Mouse (Mus musculus) kidney, adult 2 months (tissue): ENCODE results near the gene Dbh.

Experiments used
- CTCF ChIP-seq: fragments of 200-500 bp; conservative IDR thresholded peaks from 2 replicates; pipeline ENCODE4 v1.5.1; 2011; ENCODE audit warnings: low read depth, mild to moderate bottlenecking, control low read depth, low read length, moderate library complexity, mixed read lengths; ENCODE audit not compliant: insufficient read depth, insufficient read length
- POLR2A ChIP-seq: fragments of 200-500 bp; IDR thresholded peaks from one replicate; pipeline ENCODE4 v1.6.1; 2011; ENCODE audit warnings: low read depth, low read length, control low read depth

- no peak for TF ChIP-seq POLR2A
- TF ChIP-seq CTCF, result no peak
Measured at GRCm38 (mm10) chr2:27206128-27206797, 41.2 kb downstream of the Dbh start.
